Mouse (Mus musculus) liver, adult 2 months (tissue): ENCODE data around the gene Phxr2.

Experiments
- CTCF ChIP-seq: fragments of 200-500 bp; IDR thresholded peaks from 2 replicates; pipeline ENCODE4 v1.5.1; 2011; ENCODE audit warnings: low read depth, low read length, control low read depth
- POLR2A ChIP-seq: fragments of 200-500 bp; IDR thresholded peaks from 2 replicates; pipeline ENCODE4 v1.6.1; 2011; ENCODE audit warnings: low read length, control low read depth; ENCODE audit not compliant: insufficient read depth; ENCODE audit errors: extremely low read depth

DNA sequence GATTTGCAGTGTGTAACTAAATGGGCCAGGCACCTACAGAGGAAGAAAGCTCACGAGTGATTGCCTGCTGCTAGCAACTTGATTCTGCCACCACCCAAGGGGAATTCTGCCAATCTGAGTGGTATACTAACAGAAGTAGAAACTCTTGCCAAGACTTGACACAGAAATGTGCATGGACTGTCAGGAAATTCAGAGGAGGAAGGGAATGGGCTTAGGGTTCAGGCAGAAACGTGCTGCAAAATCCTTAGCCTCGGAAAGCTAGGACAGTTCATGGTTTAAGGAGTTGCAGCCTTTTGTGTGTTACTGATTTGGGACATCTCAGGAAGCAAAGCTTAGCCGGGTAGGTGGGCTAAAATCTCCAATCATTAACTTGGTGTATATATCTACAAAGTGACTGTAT is at the start of gene Phxr2:
- TF ChIP-seq CTCF (no peak), POLR2A (no peak)
